Mouse (Mus musculus) forebrain, embryonic 13.5 days (tissue): ENCODE results near the gene Coch. TPM values are rescaled to one million over a fixed set of nuclear protein-coding genes. Genes with fewer than 3 reads are reported as not detected.
"Not testable (repeated sequence)": the region's sequence is repeated elsewhere in the genome, so short reads cannot be mapped to it uniquely, and the experiment has no call there.

Source experiments
- ATAC-seq: fragments of 200-750 bp; cut with Nextera tagmentation; 2 replicates; pipeline ENCODE4 v1.8.0; 2017
- H3K27ac ChIP-seq: fragments of 300-500 bp; sonication (generic); 2 replicates; pipeline ENCODE4 v1.5.1; 2015; ENCODE audit warnings: inconsistent platforms, mild to moderate bottlenecking, moderate library complexity
- H3K27me3 ChIP-seq: fragments of 300-500 bp; sonication (generic); 2 replicates; pipeline ENCODE4 v1.6.1; 2015; ENCODE audit warnings: mild to moderate bottlenecking, inconsistent platforms
- H3K36me3 ChIP-seq: fragments of 300-500 bp; sonication (generic); 2 replicates; pipeline ENCODE4 v1.6.1; 2015; ENCODE audit warnings: mild to moderate bottlenecking, inconsistent platforms; ENCODE audit not compliant: poor library complexity, severe bottlenecking
- H3K4me1 ChIP-seq: fragments of 300-500 bp; sonication (generic); 2 replicates; pipeline ENCODE4 v1.6.1; 2015; ENCODE audit warnings: inconsistent platforms
- H3K4me2 ChIP-seq: fragments of 300-500 bp; sonication (generic); 2 replicates; pipeline ENCODE4 v1.6.1; 2015; ENCODE audit warnings: inconsistent platforms, mild to moderate bottlenecking, moderate library complexity
- H3K4me3 ChIP-seq: fragments of 300-500 bp; sonication (generic); 2 replicates; pipeline ENCODE4 v1.5.1; 2015; ENCODE audit warnings: mild to moderate bottlenecking, inconsistent platforms
- H3K9ac ChIP-seq: fragments of 300-500 bp; sonication (generic); 2 replicates; pipeline ENCODE4 v1.6.1; 2015; ENCODE audit warnings: mild to moderate bottlenecking, inconsistent platforms
- H3K9me3 ChIP-seq: fragments of 300-500 bp; sonication (generic); replicated peaks from 2 replicates; pipeline ENCODE4 v1.6.1; 2016; ENCODE audit warnings: inconsistent platforms
- polyA plus RNA-seq: library from polyadenylated mRNA; unstranded; fragments of >200 nt; fragmentation: Nextera tagmentation; extraction: Ambion mirVana; gene quantifications from 2 replicates; pipeline ENCODE4 v1.2.1, GENCODE M21; 2015

Gene Coch
- polyA plus RNA-seq, 1 experiment from 2014 or later: 5.1 TPM

GRCm38 (mm10) chr12:51649401-51649800 lies 56.3 kb downstream of the Coch start:
- H3K36me3 ChIP-seq: peaks cover 35% of the 10 kb centered on the region
- H3K4me1 ChIP-seq, H3K27me3 ChIP-seq, ATAC-seq, H3K4me2 ChIP-seq, H3K4me3 ChIP-seq, H3K9ac ChIP-seq, H3K9me3 ChIP-seq, H3K27ac ChIP-seq: not testable (repeated sequence)

Other genes starting within 250 kb of the Coch start
- gene G2e3, start 245.3 kb upstream of the Coch start, polyA plus RNA-seq: 46.2 and 46.7 TPM in 2 replicates
- gene Scfd1, start 215.8 kb upstream of the Coch start, polyA plus RNA-seq: 62.8 and 65.7 TPM in 2 replicates
- 50.0 and 52.9 TPM in 2 replicates for gene Ap4s1, start 97.7 kb downstream of the Coch start, polyA plus RNA-seq
- 47.5 and 50.0 TPM in 2 replicates for gene Strn3, start 98.6 kb downstream of the Coch start, polyA plus RNA-seq
- gene Hectd1, start 236.2 kb downstream of the Coch start, polyA plus RNA-seq: 38.6 and 39.1 TPM in 2 replicates